23 mouse cellular contexts compared by ENCODE assay signal in the genomic region with DNA sequence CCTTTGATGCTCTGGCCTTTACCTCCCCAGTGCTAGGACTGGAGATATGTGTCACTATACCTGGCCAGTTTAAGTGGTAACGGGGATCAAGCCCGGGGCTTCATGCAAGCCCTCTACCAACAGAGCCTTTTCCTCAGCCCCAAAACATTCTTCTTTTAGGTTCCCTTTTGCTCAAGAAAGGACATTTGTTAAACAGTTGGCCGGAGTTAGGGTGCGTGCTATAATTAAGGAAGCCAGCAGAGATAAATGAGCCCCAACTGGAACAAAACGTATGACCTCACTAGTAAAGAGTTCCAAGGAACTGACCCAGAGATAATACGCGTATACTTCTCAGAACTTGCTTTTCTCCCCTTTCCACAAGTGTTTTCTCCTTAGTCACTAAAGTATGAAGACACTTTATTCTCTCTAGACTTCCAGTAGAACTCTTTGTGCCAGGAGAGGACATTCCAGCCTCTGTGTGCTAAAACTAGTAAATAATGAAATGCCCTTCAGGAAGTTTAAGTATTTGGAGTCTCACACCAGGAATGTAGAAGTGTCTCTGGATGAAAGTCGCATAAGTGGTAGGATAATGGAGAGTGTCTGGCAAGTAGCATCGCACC. TPM values are rescaled to one million over a fixed set of nuclear protein-coding genes. Genes with fewer than 3 reads are reported as not detected.
A peak's percentile ranks its signal among the peaks of the same experiment; 100 is the strongest.
DNase-seq lines count a peak whose midpoint lies in the region; ATAC-seq and TF ChIP-seq lines count a peak whose summit lies in the region.
"Had no signal": no experiment of that assay in that cellular context is flagged by ENCODE, and none has a peak within 500 bp of the region (broad histone marks: within the 10 kb centered on the region; RNA-seq: fewer than 3 reads in every experiment).

No protein-coding gene starts in this region.

- TF ChIP-seq EP300 in MEL (IDR thresholded peaks at IDR 0.05; ENCODE audit: low read depth in 1 of 2, low read length in 2 of 2) = no peak
- TF ChIP-seq EP300 in heart, postnatal 0 days (IDR thresholded peaks at IDR 0.05; ENCODE audit: low read depth) = no peak

- DNase-seq in heart, adult 8-10 months (ENCODE audit: low spot score) = peak; percentile 41
- DNase-seq in MEL (ENCODE audit: low read depth, low spot score) = peak; percentile 31
- peak; percentile 23 for DNase-seq in brain, embryonic 14.5 days (ENCODE audit: low read depth)
- DNase-seq in heart, postnatal 0 days (ENCODE audit: low spot score) = peak; percentile 16
- no peak for DNase-seq in frontal cortex, postnatal 14 days (ENCODE audit: low spot score in 2 of 2)
- DNase-seq in gastrocnemius, postnatal 14 days = no peak
- DNase-seq: adrenal gland, postnatal 25 days; B cell, adult 2 months; cerebellum, adult 9-10 months; gastrocnemius, postnatal 36 days; kidney, adult 9 months; kidney, postnatal 36 days; right cerebral cortex, adult 18-20 months; thymus, adult 18-20 months; thymus, postnatal 36 days had no signal

- no peaks in the 10 kb centered on the region for H3K9me3 ChIP-seq in heart, embryonic 11.5 days (replicated peaks; ENCODE audit: control insufficient read depth, low read length)
- no peaks in the 10 kb centered on the region for H3K9me3 ChIP-seq in MEL (replicated peaks; ENCODE audit: insufficient read depth, low read length)
- no peaks in the 10 kb centered on the region for H3K9me3 ChIP-seq in heart, postnatal 0 days (replicated peaks; ENCODE audit: control insufficient read depth, low read length)
- H3K9me3 ChIP-seq: embryonic facial prominence, embryonic 15.5 days; hindbrain, embryonic 15.5 days; lung, embryonic 15.5 days; stomach, embryonic 15.5 days had no signal

- 51% methylated on average over 9 of the region's 9 CpGs for WGBS in heart, embryonic 11.5 days (ENCODE audit: insufficient replicate concordance)
- 41% methylated on average over 9 of the region's 9 CpGs for WGBS in heart, postnatal 0 days

- ATAC-seq in heart, embryonic 11.5 days (replicated peaks; ENCODE audit: insufficient number of reproducible peaks, low FRiP score, low TSS enrichment) = no peak
- peak; percentile 41; the same call in 1 of the 2 replicates for ATAC-seq in heart, postnatal 0 days (ENCODE audit: insufficient read depth, low read depth)
- ATAC-seq: forebrain, embryonic 16.5 days had no signal

- H3K4me2 ChIP-seq in heart, embryonic 11.5 days = no peak overlapping the region
- H3K4me2 ChIP-seq in heart, postnatal 0 days (ENCODE audit: low read depth, low read length) = no peak overlapping the region
- H3K4me2 ChIP-seq: embryonic facial prominence, embryonic 15.5 days; hindbrain, embryonic 15.5 days; lung, embryonic 15.5 days; midbrain, embryonic 11.5 days; stomach, embryonic 15.5 days had no signal

- no peak overlapping the region for H3K9ac ChIP-seq in heart, embryonic 11.5 days (ENCODE audit: low read depth, low read length)
- no peak overlapping the region for H3K9ac ChIP-seq in MEL (ENCODE audit: control insufficient read depth, low read depth, low read length, poor library complexity, severe bottlenecking)
- no peak overlapping the region for H3K9ac ChIP-seq in heart, postnatal 0 days (replicated peaks; ENCODE audit: low read depth, low read length)
- H3K9ac ChIP-seq: embryonic facial prominence, embryonic 15.5 days; hindbrain, embryonic 15.5 days; liver, embryonic 14.5 days; lung, embryonic 15.5 days; stomach, embryonic 15.5 days had no signal

- no peak overlapping the region for H3K27ac ChIP-seq in heart, embryonic 11.5 days (ENCODE audit: low read depth, low read length)
- no peak overlapping the region for H3K27ac ChIP-seq in MEL (ENCODE audit: control insufficient read depth, low read depth, low read length)
- H3K27ac ChIP-seq in heart, postnatal 0 days (ENCODE audit: low read depth) = peak overlapping the region; percentile 52
- H3K27ac ChIP-seq: embryonic facial prominence, embryonic 15.5 days; hindbrain, embryonic 15.5 days; liver, embryonic 14.5 days; lung, embryonic 15.5 days; stomach, embryonic 15.5 days had no signal

- no peak for TF ChIP-seq POLR2A in MEL (IDR thresholded peaks at IDR 0.05; ENCODE audit: control insufficient read depth in 1 of 2, insufficient read depth in 1 of 2, low read depth in 1 of 2, low read length in 2 of 2, poor library complexity in 1 of 2)
- no peak for TF ChIP-seq POLR2A in brain, embryonic 14.5 days (IDR thresholded peaks at IDR 0.05; ENCODE audit: borderline replicate concordance, extremely low read depth, insufficient read depth, insufficient read length, poor library complexity, severe bottlenecking)

- no peaks in the 10 kb centered on the region for H3K36me3 ChIP-seq in heart, embryonic 11.5 days (ENCODE audit: control insufficient read depth, insufficient read depth, low read length)
- peaks cover 0 to 9% of the 10 kb centered on the region in 2 experiments; a peak in 2 of 4 replicates for H3K36me3 ChIP-seq in MEL (ENCODE audit: control insufficient read depth in 1 of 2, insufficient read depth in 2 of 2, low read length in 2 of 2)
- H3K36me3 ChIP-seq in heart, postnatal 0 days (replicated peaks; ENCODE audit: control insufficient read depth, insufficient read depth, low read length) = no peaks in the 10 kb centered on the region
- H3K36me3 ChIP-seq: embryonic facial prominence, embryonic 15.5 days; hindbrain, embryonic 15.5 days; lung, embryonic 15.5 days; stomach, embryonic 15.5 days had no signal

- TF ChIP-seq RAD21 in MEL (IDR thresholded peaks at IDR 0.05; ENCODE audit: low read depth, low read length) = no peak

- no peak for TF ChIP-seq CTCF in MEL (IDR thresholded peaks at IDR 0.05 in 2 of 3, conservative IDR thresholded peaks at IDR 0.05 in 1 of 3; ENCODE audit: control insufficient read depth in 1 of 3, insufficient read depth in 1 of 3, low read depth in 2 of 3, low read length in 3 of 3, poor library complexity in 1 of 3, severe bottlenecking in 1 of 3)
- no peak for TF ChIP-seq CTCF in brain, embryonic 14.5 days (IDR thresholded peaks at IDR 0.05; ENCODE audit: borderline replicate concordance, extremely low read depth, insufficient read depth, insufficient read length)
- no peak for TF ChIP-seq CTCF in heart, postnatal 0 days (IDR thresholded peaks at IDR 0.05; ENCODE audit: low read depth)

- H3K4me3 ChIP-seq in heart, embryonic 11.5 days (ENCODE audit: low read depth, low read length) = no peak overlapping the region
- H3K4me3 ChIP-seq in MEL (ENCODE audit: control insufficient read depth in 1 of 2, insufficient read depth in 1 of 2, low read depth in 2 of 2, low read length in 2 of 2) = no peak overlapping the region
- H3K4me3 ChIP-seq in heart, postnatal 0 days (ENCODE audit: low read depth, low read length) = no peak overlapping the region
- H3K4me3 ChIP-seq: embryonic facial prominence, embryonic 15.5 days; hindbrain, embryonic 15.5 days; lung, embryonic 15.5 days; stomach, embryonic 15.5 days had no signal

- H3K79me2 ChIP-seq in MEL (ENCODE audit: control insufficient read depth, insufficient read depth, low read length, poor library complexity) = no peaks in the 10 kb centered on the region

- H3K4me1 ChIP-seq in heart, embryonic 11.5 days (ENCODE audit: control insufficient read depth, insufficient read depth, low read length) = no peaks in the 10 kb centered on the region
- peaks cover 2 to 4% of the 10 kb centered on the region in 2 experiments; a peak in 3 of 4 replicates for H3K4me1 ChIP-seq in MEL (ENCODE audit: control insufficient read depth in 1 of 2, insufficient read depth in 2 of 2, low read length in 2 of 2)
- H3K4me1 ChIP-seq in heart, postnatal 0 days (ENCODE audit: control insufficient read depth, insufficient read depth) = no peaks in the 10 kb centered on the region; the same call in 1 of the 2 replicates
- H3K4me1 ChIP-seq: embryonic facial prominence, embryonic 15.5 days; hindbrain, embryonic 15.5 days; stomach, embryonic 15.5 days had no signal

- intact Hi-C loops in gastrocnemius, postnatal 14 days (cut with DNase I; ENCODE audit: low total_unique reads) = loop anchor here (5.0 to 10.0 kb wide), 3 partner anchors 87 to 447 kb away; a partner anchor contains a TSS

- no peaks in the 10 kb centered on the region for H3K27me3 ChIP-seq in heart, embryonic 11.5 days (ENCODE audit: control insufficient read depth, insufficient read depth, low read length)
- H3K27me3 ChIP-seq in MEL (ENCODE audit: control insufficient read depth in 1 of 2, insufficient read depth in 2 of 2, low read length in 2 of 2) = no peaks in the 10 kb centered on the region
- no peaks in the 10 kb centered on the region for H3K27me3 ChIP-seq in heart, postnatal 0 days (ENCODE audit: control insufficient read depth, insufficient read depth, low read length)
- H3K27me3 ChIP-seq: embryonic facial prominence, embryonic 15.5 days; hindbrain, embryonic 15.5 days; lung, embryonic 15.5 days; stomach, embryonic 15.5 days had no signal

TF ChIP-seq in MEL, 35 proteins besides CTCF, POLR2A, EP300 and RAD21:
- no peak for TF ChIP-seq GATA1 (IDR thresholded peaks at IDR 0.05; ENCODE audit: low read depth, low read length)
- peak; percentile 42; the same call in 1 of the 2 replicates for TF ChIP-seq ETS1 (IDR thresholded peaks at IDR 0.05; ENCODE audit: low read depth, low read length)
- TF ChIP-seq JUND (IDR thresholded peaks at IDR 0.05; ENCODE audit: low read depth, low read length) = no peak

RNA-seq across cellular contexts. Expression of a gene that starts 8.9 kb away (rescaled TPM):
- total RNA-seq in heart, adult 8-10 months (2022) = 10 to 100 TPM in 3 of 4 experiments, 1 to 10 TPM in 1; 8.9 to 15.3 (median 12.2) TPM
- 62.4 and 69.0 TPM in 2 replicates for polyA plus RNA-seq in heart, embryonic 11.5 days (2014; fragmentation: Nextera tagmentation; extraction: Ambion mirVana)
- 11.6 and 13.8 TPM in 2 replicates for total RNA-seq in MEL (2012; rRNA removed)
- polyA plus RNA-seq in MEL (2012; ENCODE audit: insufficient read depth in 1 of 2, insufficient read length in 2 of 2, low read depth in 1 of 2, low replicate concordance in 2 of 2, missing spikeins in 1 of 2) = 100 to 1,000 TPM in 1 of 2 experiments, 10 to 100 TPM in 1; 35.7 to 126 TPM
- polyA plus RNA-seq in brain, embryonic 14.5 days (2012; rRNA removed) = 55.3 and 55.5 TPM in 2 replicates
- 6.4 and 12.6 TPM in 2 replicates for total RNA-seq in heart, postnatal 0 days (2014; rRNA removed; ENCODE audit: low replicate concordance)
- 29.3 and 37.3 TPM in 2 replicates for polyA plus RNA-seq in heart, postnatal 0 days (2015; fragmentation: Nextera tagmentation; extraction: Ambion mirVana)
- total RNA-seq in gastrocnemius, postnatal 14 days (2021) = 10 to 100 TPM in 1 of 2 experiments, 1 to 10 TPM in 1; 9.9 to 11.4 TPM

Comparison
In these comparisons a context has a peak if more than half of its experiments do, and no peak if none do; other contexts are left out.
1. DNase-seq: peak in heart, adult 8-10 months (single experiment), MEL (single experiment), brain, embryonic 14.5 days (single experiment) and heart, postnatal 0 days (single experiment); none in frontal cortex, postnatal 14 days (0 of 2) and gastrocnemius, postnatal 14 days (single experiment).